Mouse (Mus musculus): ENCODE results near the gene Mvd. TPM values are rescaled to one million over a fixed set of nuclear protein-coding genes. Genes with fewer than 3 reads are reported as not detected.

Mvd gene
- polyA plus RNA-seq, 2 experiments = 17.2 to 21.6 TPM

- Histone ChIP-seq H3K36me3 (replicated peaks; ENCODE audit: control insufficient read depth, insufficient read depth, low read depth) (no peaks in the 10 kb centered on the region), H3K4me1 (replicated peaks; ENCODE audit: control insufficient read depth in 2 of 2, insufficient read depth in 2 of 2, low read length in 1 of 2) (peaks cover 0 to 27% of the 10 kb centered on the region in 2 experiments; a peak in 3 of 4 replicates), H3K9ac (replicated peaks) (no peak overlapping the region), H3K9me3 (ENCODE audit: control insufficient read depth, low read length) (no peaks in the 10 kb centered on the region), H3K27ac (no peak overlapping the region), H3K27me3 (ENCODE audit: control insufficient read depth, insufficient read depth, low read length) (peaks cover 27% of the 10 kb centered on the region), H3K4me2 (ENCODE audit: low read depth) (no peak overlapping the region), H3K4me3 (ENCODE audit: insufficient read depth in 1 of 2, low read depth in 2 of 2, low read length in 2 of 2) (no peak overlapping the region)
- 61% methylated on average over 11 of the region's 11 CpGs for WGBS (ENCODE audit: insufficient replicate concordance)
- ATAC-seq (ENCODE audit: insufficient read depth) = no peak
- no peak for TF ChIP-seq EP300 (IDR thresholded peaks at IDR 0.05; ENCODE audit: low read depth)
- no peak for TF ChIP-seq CTCF (IDR thresholded peaks at IDR 0.05; ENCODE audit: low read depth)
- no peak for DNase-seq (ENCODE audit: low read depth in 3 of 3, low spot score in 3 of 3)
Observed at GRCm38 (mm10) chr8:122461473-122462148, 18.4 kb upstream of the Mvd start.

- 5% methylated on average over 56 of the region's 56 CpGs for WGBS (ENCODE audit: insufficient replicate concordance)
- no peak for TF ChIP-seq EP300 (IDR thresholded peaks at IDR 0.05; ENCODE audit: low read depth)
- TF ChIP-seq CTCF (IDR thresholded peaks at IDR 0.05; ENCODE audit: low read depth) = no peak
- peaks cover 0 to 27% of the 10 kb centered on the region in 2 experiments; a peak in 3 of 4 replicates for H3K4me1 ChIP-seq (replicated peaks; ENCODE audit: control insufficient read depth in 2 of 2, insufficient read depth in 2 of 2, low read length in 1 of 2)
- H3K4me3 ChIP-seq (ENCODE audit: insufficient read depth in 1 of 2, low read depth in 2 of 2, low read length in 2 of 2) = peak within 1 kb of the TSS; percentile 20 to 24; a peak in 3 of 4 replicates
- peaks cover 27% of the 10 kb centered on the region for H3K27me3 ChIP-seq (ENCODE audit: control insufficient read depth, insufficient read depth, low read length)
- DNase-seq (ENCODE audit: low read depth in 3 of 3, low spot score in 3 of 3) = no peak
- H3K9me3 ChIP-seq (ENCODE audit: control insufficient read depth, low read length) = no peaks in the 10 kb centered on the region
- H3K36me3 ChIP-seq (replicated peaks; ENCODE audit: control insufficient read depth, insufficient read depth, low read depth) = no peaks in the 10 kb centered on the region
- ATAC-seq (ENCODE audit: insufficient read depth) = peak; percentile 64
- H3K9ac ChIP-seq (replicated peaks) = no peak within 1 kb of the TSS
- H3K4me2 ChIP-seq (ENCODE audit: low read depth) = peak within 1 kb of the TSS; percentile 50
- H3K27ac ChIP-seq = no peak within 1 kb of the TSS
Observed at GRCm38 (mm10) chr8:122460524-122461472, 17.6 kb upstream of the Mvd start, which contains the start of gene Snai3. Snai3 (minus strand) TSS chr8:122460733.

GRCm38 (mm10) chr8:122459990-122460389 is 16.8 kb upstream of the Mvd start:
- Histone ChIP-seq H3K9me3 (ENCODE audit: control insufficient read depth, low read length) (no peaks in the 10 kb centered on the region), H3K36me3 (replicated peaks; ENCODE audit: control insufficient read depth, insufficient read depth, low read depth) (no peaks in the 10 kb centered on the region), H3K9ac (replicated peaks) (no peak overlapping the region), H3K4me3 (ENCODE audit: insufficient read depth in 1 of 2, low read depth in 2 of 2, low read length in 2 of 2) (peak overlapping the region in 1 of 2 experiments; percentile 20; a peak in 2 of 4 replicates), H3K27ac (no peak overlapping the region), H3K4me1 (replicated peaks; ENCODE audit: control insufficient read depth in 2 of 2, insufficient read depth in 2 of 2, low read length in 1 of 2) (peaks cover 0 to 24% of the 10 kb centered on the region in 2 experiments; a peak in 3 of 4 replicates), H3K4me2 (ENCODE audit: low read depth) (peak overlapping the region; percentile 50), H3K27me3 (ENCODE audit: control insufficient read depth, insufficient read depth, low read length) (peaks cover 27% of the 10 kb centered on the region)
- ATAC-seq (ENCODE audit: insufficient read depth) = no peak
- no peak for DNase-seq (ENCODE audit: low read depth in 3 of 3, low spot score in 3 of 3)
- 19% methylated on average over 7 of the region's 7 CpGs for WGBS (ENCODE audit: insufficient replicate concordance)
- no peak for TF ChIP-seq EP300 (IDR thresholded peaks at IDR 0.05; ENCODE audit: low read depth)
- no peak for TF ChIP-seq CTCF (IDR thresholded peaks at IDR 0.05; ENCODE audit: low read depth)

GRCm38 (mm10) chr8:122459218-122459900 is 16.1 kb upstream of the Mvd start:
- DNase-seq (ENCODE audit: low read depth in 3 of 3, low spot score in 3 of 3) (no peak), ATAC-seq (ENCODE audit: insufficient read depth) (no peak)
- H3K4me3 ChIP-seq (ENCODE audit: insufficient read depth in 1 of 2, low read depth in 2 of 2, low read length in 2 of 2) = no peak overlapping the region
- no peaks in the 10 kb centered on the region for H3K36me3 ChIP-seq (replicated peaks; ENCODE audit: control insufficient read depth, insufficient read depth, low read depth)
- TF ChIP-seq EP300 (IDR thresholded peaks at IDR 0.05; ENCODE audit: low read depth) (no peak), CTCF (IDR thresholded peaks at IDR 0.05; ENCODE audit: low read depth) (peak; percentile 61)
- peaks cover 27% of the 10 kb centered on the region for H3K27me3 ChIP-seq (ENCODE audit: control insufficient read depth, insufficient read depth, low read length)
- no peaks in the 10 kb centered on the region for H3K9me3 ChIP-seq (ENCODE audit: control insufficient read depth, low read length)
- H3K9ac ChIP-seq (replicated peaks) = no peak overlapping the region
- 35% methylated on average over 6 of the region's 6 CpGs for WGBS (ENCODE audit: insufficient replicate concordance)
- H3K27ac ChIP-seq = no peak overlapping the region
- peaks cover 0 to 20% of the 10 kb centered on the region in 2 experiments; a peak in 3 of 4 replicates for H3K4me1 ChIP-seq (replicated peaks; ENCODE audit: control insufficient read depth in 2 of 2, insufficient read depth in 2 of 2, low read length in 1 of 2)
- H3K4me2 ChIP-seq (ENCODE audit: low read depth) = no peak overlapping the region
